Comparison of ENCODE assay signal across 9 mouse cellular contexts in the genomic region with DNA sequence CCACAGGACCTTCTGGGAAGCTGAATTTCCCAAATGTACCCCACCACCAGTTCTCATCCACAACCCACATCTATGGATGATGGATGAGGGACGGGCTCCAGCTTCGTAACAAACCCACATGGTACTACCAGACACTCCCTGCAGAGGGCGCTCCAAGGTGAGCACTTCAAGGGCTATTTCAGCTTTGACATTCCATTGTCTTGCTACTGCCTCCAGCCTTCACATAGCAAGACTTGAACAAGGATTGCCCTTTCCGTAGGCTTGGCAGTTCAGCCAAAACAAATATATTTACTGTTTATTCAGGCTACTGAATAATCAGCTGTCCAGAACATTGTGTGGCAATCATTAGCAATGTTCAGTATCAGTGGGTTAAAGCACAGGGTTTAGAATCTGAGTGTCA. TPM values are rescaled to one million over a fixed set of nuclear protein-coding genes. Genes with fewer than 3 reads are reported as not detected.
DNase-seq lines count a peak whose midpoint lies in the region; ATAC-seq and TF ChIP-seq lines count a peak whose summit lies in the region.
"Had no signal": no experiment of that assay in that cellular context is flagged by ENCODE, and none has a peak within 500 bp of the region (broad histone marks: within the 10 kb centered on the region; RNA-seq: fewer than 3 reads in every experiment).

No protein-coding gene starts in this region.

- intact Hi-C loops in heart, postnatal 14 days (cut with DNase I): loop anchor here (1.0 to 5.0 kb wide), 2 partner anchors 80 to 124 kb away; partner anchors contain the start of genes Fbxl8 and Tradd
- intact Hi-C loops in left cerebral cortex, postnatal 14 days (cut with DNase I): loop anchor here (5.0 kb wide), 1 partner anchor 84 kb away; no protein-coding TSS in a partner anchor

- H3K4me1 ChIP-seq in intestine, postnatal 0 days (replicated peaks; ENCODE audit: control insufficient read depth, insufficient read depth, low read length): no peaks in the 10 kb centered on the region
- H3K4me1 ChIP-seq in intestine, embryonic 16.5 days (ENCODE audit: control insufficient read depth, insufficient read depth, low read length): no peaks in the 10 kb centered on the region
- H3K4me1 ChIP-seq: embryonic facial prominence, embryonic 15.5 days had no signal

- TF ChIP-seq CTCF in intestine, postnatal 0 days (IDR thresholded peaks at IDR 0.05; ENCODE audit: low read depth): peak; percentile 90

- no peaks in the 10 kb centered on the region for H3K36me3 ChIP-seq in intestine, postnatal 0 days (ENCODE audit: control insufficient read depth, insufficient read depth)
- H3K36me3 ChIP-seq in intestine, embryonic 16.5 days (ENCODE audit: control insufficient read depth, insufficient read depth, low read length): no peaks in the 10 kb centered on the region
- H3K36me3 ChIP-seq: embryonic facial prominence, embryonic 15.5 days had no signal

- no peak for ATAC-seq in intestine, postnatal 0 days
- no peak for ATAC-seq in intestine, embryonic 16.5 days
- ATAC-seq in common myeloid progenitor, adult 5-6 weeks (replicated peaks; ENCODE audit: low read depth, poor library complexity, severe bottlenecking): peak; percentile 91

- DNase-seq in ZHBTc4 (ENCODE audit: low read depth, low spot score): peak; percentile 87
- DNase-seq in heart, postnatal 14 days: peak; percentile 77 to 85
- peak; percentile 10 to 57 for DNase-seq in left cerebral cortex, postnatal 14 days (ENCODE audit: low spot score in 2 of 2)
- DNase-seq in ovary, adult 18-20 months (ENCODE audit: low spot score): peak; percentile 38
- peak; percentile 52 to 65 for DNase-seq in thymus, postnatal 36 days

- 17% methylated on average over 4 of the region's 4 CpGs for WGBS in intestine, postnatal 0 days
- WGBS in intestine, embryonic 16.5 days: 24% methylated on average over 4 of the region's 4 CpGs

- H3K4me3 ChIP-seq in intestine, postnatal 0 days (ENCODE audit: low read depth, low read length): no peak overlapping the region
- no peak overlapping the region for H3K4me3 ChIP-seq in intestine, embryonic 16.5 days (ENCODE audit: low read length)
- H3K4me3 ChIP-seq: embryonic facial prominence, embryonic 15.5 days had no signal

- H3K27ac ChIP-seq in intestine, postnatal 0 days (ENCODE audit: low read depth, low read length): no peak overlapping the region
- no peak overlapping the region for H3K27ac ChIP-seq in intestine, embryonic 16.5 days (ENCODE audit: low read length)
- H3K27ac ChIP-seq: embryonic facial prominence, embryonic 15.5 days had no signal

- H3K27me3 ChIP-seq in intestine, postnatal 0 days (replicated peaks; ENCODE audit: control insufficient read depth, insufficient read depth, low read length): no peaks in the 10 kb centered on the region
- no peaks in the 10 kb centered on the region for H3K27me3 ChIP-seq in intestine, embryonic 16.5 days (replicated peaks; ENCODE audit: control insufficient read depth, insufficient read depth, low read length)
- H3K27me3 ChIP-seq: embryonic facial prominence, embryonic 15.5 days had no signal

- no peak overlapping the region for H3K9ac ChIP-seq in intestine, postnatal 0 days (ENCODE audit: low read depth, low read length)
- no peak overlapping the region for H3K9ac ChIP-seq in intestine, embryonic 16.5 days (ENCODE audit: low read depth, low read length)
- H3K9ac ChIP-seq: embryonic facial prominence, embryonic 15.5 days had no signal

- H3K4me2 ChIP-seq in intestine, postnatal 0 days (replicated peaks; ENCODE audit: low read depth): no peak overlapping the region
- H3K4me2 ChIP-seq in intestine, embryonic 16.5 days (ENCODE audit: low read depth, low read length): no peak overlapping the region
- H3K4me2 ChIP-seq: embryonic facial prominence, embryonic 15.5 days had no signal

- H3K9me3 ChIP-seq in intestine, postnatal 0 days (ENCODE audit: control insufficient read depth): no peaks in the 10 kb centered on the region
- no peaks in the 10 kb centered on the region for H3K9me3 ChIP-seq in intestine, embryonic 16.5 days (ENCODE audit: control insufficient read depth, low read length)
- H3K9me3 ChIP-seq: embryonic facial prominence, embryonic 15.5 days had no signal

RNA-seq across cellular contexts. Expression of gene Ces4a, which starts 6.8 kb away (rescaled TPM):
- polyA plus RNA-seq in intestine, postnatal 0 days (2015; fragmentation: Nextera tagmentation; extraction: Ambion mirVana): not detected in 2 replicates
- not detected in 2 replicates for polyA plus RNA-seq in intestine, embryonic 16.5 days (2015; fragmentation: Nextera tagmentation; extraction: Ambion mirVana)
- not detected in 2 replicates for total RNA-seq in common myeloid progenitor, adult 5-6 weeks (2017)
- not detected for total RNA-seq in heart, postnatal 14 days (2021)
- total RNA-seq in left cerebral cortex, postnatal 14 days (2021): not detected
- polyA plus RNA-seq: embryonic facial prominence, embryonic 15.5 days had no signal

RNA-seq across cellular contexts. Expression of gene Cbfb, which starts 32.1 kb away (rescaled TPM):
- 18.9 and 21.8 TPM in 2 replicates for polyA plus RNA-seq in intestine, postnatal 0 days (2015; fragmentation: Nextera tagmentation; extraction: Ambion mirVana)
- polyA plus RNA-seq in intestine, embryonic 16.5 days (2015; fragmentation: Nextera tagmentation; extraction: Ambion mirVana): 27.4 and 28.2 TPM in 2 replicates
- total RNA-seq in common myeloid progenitor, adult 5-6 weeks (2017): 163 and 164 TPM in 2 replicates
- total RNA-seq in heart, postnatal 14 days (2021): 10 to 100 TPM; 24.4 to 27.9 TPM
- 10 to 100 TPM; 20.7 to 23.1 TPM for total RNA-seq in left cerebral cortex, postnatal 14 days (2021)

RNA-seq across cellular contexts. Expression of gene Ces3b, which starts 54.9 kb away (rescaled TPM):
- not detected in 2 replicates for polyA plus RNA-seq in intestine, postnatal 0 days (2015; fragmentation: Nextera tagmentation; extraction: Ambion mirVana)
- not detected in 2 replicates for polyA plus RNA-seq in intestine, embryonic 16.5 days (2015; fragmentation: Nextera tagmentation; extraction: Ambion mirVana)
- total RNA-seq in common myeloid progenitor, adult 5-6 weeks (2017): not detected in 2 replicates
- not detected for total RNA-seq in heart, postnatal 14 days (2021)
- total RNA-seq in left cerebral cortex, postnatal 14 days (2021): not detected
- polyA plus RNA-seq: embryonic facial prominence, embryonic 15.5 days had no signal

Comparison
In these comparisons a context has a peak if more than half of its experiments do, and no peak if none do; other contexts are left out.
1. DNase-seq: peak in every context shown above with its lines; median percentile 87 in ZHBTc4; 81 in heart, postnatal 14 days; 58 in thymus, postnatal 36 days; 38 in ovary, adult 18-20 months; 34 in left cerebral cortex, postnatal 14 days.